Mouse (Mus musculus) ES-E14 (cell line): ENCODE results near the gene Zfp882.
"Not testable (repeated sequence)": the region's sequence is repeated elsewhere in the genome, so short reads cannot be mapped to it uniquely, and the experiment has no call there.

Experiments
- CHD2 ChIP-seq: IDR thresholded peaks from 2 replicates; pipeline ENCODE4 v1.6.1; 2014; ENCODE audit warnings: mild to moderate bottlenecking, low read depth, low read length, inconsistent platforms
- HCFC1 ChIP-seq: IDR thresholded peaks from 2 replicates; pipeline ENCODE4 v1.6.1; 2012; ENCODE audit warnings: low read length, inconsistent platforms, borderline replicate concordance; ENCODE audit not compliant: insufficient read depth
- MAFK ChIP-seq: IDR thresholded peaks from 2 replicates; pipeline ENCODE4 v1.6.1; 2014; ENCODE audit warnings: mild to moderate bottlenecking, low read depth, low read length, inconsistent platforms; ENCODE audit not compliant: insufficient read depth
- ZC3H11A ChIP-seq: IDR thresholded peaks from 2 replicates; pipeline ENCODE4 v1.6.1; 2012; ENCODE audit warnings: low read depth, mild to moderate bottlenecking, inconsistent platforms, low read length, borderline replicate concordance
- ZNF384 ChIP-seq: IDR thresholded peaks from 2 replicates; pipeline ENCODE4 v1.6.1; 2012; ENCODE audit warnings: low read depth, low read length, inconsistent platforms

GRCm38 (mm10) chr8:71952961-71953700 lies 44.7 kb downstream of the Zfp882 start:
- not testable (repeated sequence) for TF ChIP-seq CHD2, HCFC1, ZC3H11A, ZNF384, MAFK
